Mouse (Mus musculus): ENCODE data around the gene Ctbs.
A peak's percentile ranks its signal among the peaks of the same experiment; 100 is the strongest.

The Ctbs gene

GRCm38 (mm10) chr3:146494941-146495340 lies 45.3 kb downstream of the Ctbs start:
- DNase-seq (ENCODE audit: low read depth, low spot score) = no peak

GRCm38 (mm10) chr3:146498989-146499388 lies 49.4 kb downstream of the Ctbs start:
- no peak for DNase-seq (ENCODE audit: low read depth, low spot score)

GRCm38 (mm10) chr3:146499431-146500002 lies 49.9 kb downstream of the Ctbs start, which contains the start of the genes Spata1 and Gng5:
TSS of gene Spata1 (minus strand) at chr3:146499753.
TSS of gene Gng5 (plus strand) at chr3:146499807.
- DNase-seq (ENCODE audit: low read depth, low spot score) = peak; percentile 95

GRCm38 (mm10) chr3:146500003-146500809 lies 50.6 kb downstream of the Ctbs start:
- peak; percentile 85 for DNase-seq (ENCODE audit: low read depth, low spot score)

GRCm38 (mm10) chr3:146500810-146501201 lies 51.2 kb downstream of the Ctbs start:
- no peak for DNase-seq (ENCODE audit: low read depth, low spot score)

- no peak for DNase-seq (ENCODE audit: low read depth, low spot score)
Measured at GRCm38 (mm10) chr3:146501601-146502123, 52.1 kb downstream of the Ctbs start.

- no peak for DNase-seq (ENCODE audit: low read depth, low spot score)
Measured at GRCm38 (mm10) chr3:146506711-146507110, 57.1 kb downstream of the Ctbs start.

Measured in CD4-positive helper T cell, adult 2 months (primary cell).